ENCODE assay signal across 11 mouse cellular contexts in genomic region chr10:89521790-89522431, GRCm38 (mm10). TPM values are rescaled to one million over a fixed set of nuclear protein-coding genes. Genes with fewer than 3 reads are reported as not detected.
A peak's percentile ranks its signal among the peaks of the same experiment; 100 is the strongest.
DNase-seq lines count a peak whose midpoint lies in the region; ATAC-seq and TF ChIP-seq lines count a peak whose summit lies in the region.
"Had no signal": no experiment of that assay in that cellular context is flagged by ENCODE, and none has a peak within 500 bp of the region (broad histone marks: within the 10 kb centered on the region; RNA-seq: fewer than 3 reads in every experiment).

No protein-coding gene starts in this region.

- no peak overlapping the region for H3K27ac ChIP-seq in lung, embryonic 16.5 days (ENCODE audit: low read length)
- peak overlapping the region; percentile 81 for H3K27ac ChIP-seq in intestine, embryonic 16.5 days (ENCODE audit: low read length)
- H3K27ac ChIP-seq in cerebellum, adult 2 months (ENCODE audit: insufficient read depth, low read length) = no peak overlapping the region

- H3K4me1 ChIP-seq in lung, embryonic 16.5 days (replicated peaks; ENCODE audit: control insufficient read depth, insufficient read depth, low read length) = peaks cover 5% of the 10 kb centered on the region
- no peaks in the 10 kb centered on the region for H3K4me1 ChIP-seq in lung, adult 2 months (ENCODE audit: control insufficient read depth, insufficient read depth, low read length)
- H3K4me1 ChIP-seq in intestine, embryonic 16.5 days (ENCODE audit: control insufficient read depth, insufficient read depth, low read length) = peaks cover 7% of the 10 kb centered on the region; the same call in 1 of the 2 replicates
- no peaks in the 10 kb centered on the region for H3K4me1 ChIP-seq in cerebellum, adult 2 months (ENCODE audit: control insufficient read depth, insufficient read depth, low read length)

- no peak overlapping the region for H3K9ac ChIP-seq in lung, embryonic 16.5 days (ENCODE audit: low read length)
- H3K9ac ChIP-seq in intestine, embryonic 16.5 days (ENCODE audit: low read depth, low read length) = no peak overlapping the region

- WGBS in lung, embryonic 16.5 days = 36% methylated on average over 9 of the region's 9 CpGs
- WGBS in lung, adult 2 months = 44% methylated on average over 9 of the region's 9 CpGs
- WGBS in intestine, embryonic 16.5 days = 64% methylated on average over 9 of the region's 9 CpGs
- WGBS in cerebellum, adult 2 months = 93% methylated on average over 9 of the region's 9 CpGs

- no peak for DNase-seq in lung, adult 2 months
- DNase-seq in T-cell, adult 2 months (ENCODE audit: low spot score) = peak; percentile 5
- DNase-seq in thymus, postnatal 0 days (ENCODE audit: low spot score) = peak; percentile 39
- no peak for DNase-seq in retina, embryonic 14.5 days (ENCODE audit: low spot score)
- DNase-seq in cerebellum, adult 2 months = no peak
- DNase-seq: adrenal gland, adult 2 months; gastrocnemius, postnatal 14 days; lung, postnatal 10 days had no signal

- no peak overlapping the region for H3K4me3 ChIP-seq in lung, embryonic 16.5 days (ENCODE audit: low read length)
- no peak overlapping the region for H3K4me3 ChIP-seq in lung, adult 2 months (replicated peaks; ENCODE audit: extremely low read depth, low read depth, low read length)
- no peak overlapping the region for H3K4me3 ChIP-seq in intestine, embryonic 16.5 days (ENCODE audit: low read length)
- H3K4me3 ChIP-seq in cerebellum, adult 2 months (replicated peaks; ENCODE audit: insufficient read depth, low read depth, low read length) = no peak overlapping the region

- H3K4me2 ChIP-seq in lung, embryonic 16.5 days (ENCODE audit: low read depth, low read length) = no peak overlapping the region
- no peak overlapping the region for H3K4me2 ChIP-seq in intestine, embryonic 16.5 days (ENCODE audit: low read depth, low read length)

- no peaks in the 10 kb centered on the region for H3K9me3 ChIP-seq in lung, embryonic 16.5 days (ENCODE audit: control insufficient read depth, low read length)
- H3K9me3 ChIP-seq in intestine, embryonic 16.5 days (ENCODE audit: control insufficient read depth, low read length) = no peaks in the 10 kb centered on the region

- peak; percentile 78 for ATAC-seq in lung, embryonic 16.5 days (ENCODE audit: low read depth)
- peak; percentile 59 for ATAC-seq in intestine, embryonic 16.5 days

- H3K36me3 ChIP-seq in lung, embryonic 16.5 days (ENCODE audit: control insufficient read depth, insufficient read depth, low read length) = no peaks in the 10 kb centered on the region
- no peaks in the 10 kb centered on the region for H3K36me3 ChIP-seq in intestine, embryonic 16.5 days (ENCODE audit: control insufficient read depth, insufficient read depth, low read length)

- no peak for TF ChIP-seq CTCF in lung, adult 2 months (IDR thresholded peaks at IDR 0.05; ENCODE audit: insufficient read depth, low read length)
- TF ChIP-seq CTCF in cerebellum, adult 2 months (IDR thresholded peaks at IDR 0.05; ENCODE audit: borderline replicate concordance, insufficient read depth, low read depth, low read length) = no peak

- no peak for TF ChIP-seq POLR2A in lung, adult 2 months (IDR thresholded peaks at IDR 0.05; ENCODE audit: borderline replicate concordance, extremely low read depth, low read depth, low read length)
- TF ChIP-seq POLR2A in cerebellum, adult 2 months (IDR thresholded peaks at IDR 0.05; ENCODE audit: borderline replicate concordance, insufficient read depth, low read length) = no peak

- H3K27me3 ChIP-seq in lung, embryonic 16.5 days (ENCODE audit: control insufficient read depth, insufficient read depth, low read depth, low read length) = no peaks in the 10 kb centered on the region
- H3K27me3 ChIP-seq in intestine, embryonic 16.5 days (replicated peaks; ENCODE audit: control insufficient read depth, insufficient read depth, low read length) = no peaks in the 10 kb centered on the region
- H3K27me3 ChIP-seq in cerebellum, adult 2 months (ENCODE audit: control insufficient read depth, insufficient read depth, low read length) = no peaks in the 10 kb centered on the region

RNA-seq across cellular contexts. Expression of gene Nr1h4, which starts 11.5 kb away (rescaled TPM):
- 0.16 TPM in 1 of 2 replicates, not detected in the other for polyA plus RNA-seq in lung, embryonic 16.5 days (2015; fragmentation: Nextera tagmentation; extraction: Ambion mirVana)
- polyA plus RNA-seq in lung, adult 2 months (2012; rRNA removed) = 0.19 and 0.25 TPM in 2 replicates
- 84.0 and 108 TPM in 2 replicates for polyA plus RNA-seq in intestine, embryonic 16.5 days (2015; fragmentation: Nextera tagmentation; extraction: Ambion mirVana)
- polyA plus RNA-seq in thymus, postnatal 0 days (2015; fragmentation: Nextera tagmentation; extraction: Ambion mirVana) = 0.20 and 0.30 TPM in 2 replicates
- 0.08 and 0.25 TPM in 2 replicates for polyA plus RNA-seq in cerebellum, adult 2 months (2012; rRNA removed)
- polyA plus RNA-seq: forebrain, embryonic 11.5 days had no signal

Comparison
In these comparisons a context has a peak if more than half of its experiments do, and no peak if none do; other contexts are left out.
1. DNase-seq: peak in T-cell, adult 2 months (single experiment) and thymus, postnatal 0 days (single experiment); none in lung, adult 2 months (single experiment), retina, embryonic 14.5 days (single experiment) and cerebellum, adult 2 months (0 of 2).
2. RNA of gene Nr1h4, which starts 11.5 kb away (polyA plus RNA-seq): 84.0 to 108 TPM in intestine, embryonic 16.5 days; 0.20 to 0.30 TPM in thymus, postnatal 0 days, 0.19 to 0.25 TPM in lung, adult 2 months, 0.16 TPM in lung, embryonic 16.5 days and 0.08 to 0.25 TPM in cerebellum, adult 2 months; every median in the first group is over 10 times any median in the second.